Mouse (Mus musculus): ENCODE data around the gene C1rb.
"Not testable (repeated sequence)": the region's sequence is repeated elsewhere in the genome, so short reads cannot be mapped to it uniquely, and the experiment has no call there.

The C1rb gene

DNA sequence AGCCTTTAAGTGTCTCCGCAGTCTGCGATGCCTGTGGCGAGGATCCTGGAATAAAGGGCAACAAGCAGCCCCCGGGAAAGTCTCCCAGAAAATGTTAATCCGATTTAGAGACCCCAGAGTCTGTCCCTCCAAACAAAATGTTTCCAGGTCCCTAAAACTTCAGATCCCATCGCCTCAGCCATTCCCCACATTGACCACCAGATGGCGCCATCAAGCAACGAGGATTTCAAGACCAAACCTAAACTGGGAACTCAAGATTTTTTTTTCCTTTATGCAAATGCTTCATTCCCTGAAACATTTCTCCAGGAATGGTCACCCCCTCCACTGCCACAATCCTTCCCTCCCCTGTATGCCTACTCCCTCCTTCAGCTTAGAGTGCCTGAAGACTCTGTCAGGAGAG is at the start of gene C1rb:
C1rb (plus strand) TSS at position 269 of the 400 bp plus-strand sequence.
- DNase-seq (ENCODE audit: low spot score) = peak; percentile 36

DNA sequence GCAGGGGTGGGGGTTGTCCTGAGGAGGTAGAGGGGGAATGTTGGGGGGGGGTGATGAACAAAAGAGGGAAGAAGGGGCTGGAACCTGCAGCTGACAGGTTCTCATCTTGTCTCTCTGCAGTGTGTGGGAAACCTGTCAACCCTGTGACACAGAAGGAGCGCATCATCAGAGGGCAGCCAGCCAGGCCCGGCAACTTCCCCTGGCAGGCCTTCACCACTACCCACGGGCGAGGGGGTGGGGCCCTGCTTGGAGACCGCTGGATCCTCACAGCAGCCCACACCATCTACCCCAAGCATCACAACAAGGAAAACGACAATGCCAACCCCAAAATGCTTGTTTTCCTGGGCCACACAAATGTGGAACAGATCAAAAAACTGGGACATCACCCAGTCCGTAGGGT is 48.0 kb upstream of the C1rb start:
- DNase-seq (ENCODE audit: low spot score) = not testable (repeated sequence)

DNA sequence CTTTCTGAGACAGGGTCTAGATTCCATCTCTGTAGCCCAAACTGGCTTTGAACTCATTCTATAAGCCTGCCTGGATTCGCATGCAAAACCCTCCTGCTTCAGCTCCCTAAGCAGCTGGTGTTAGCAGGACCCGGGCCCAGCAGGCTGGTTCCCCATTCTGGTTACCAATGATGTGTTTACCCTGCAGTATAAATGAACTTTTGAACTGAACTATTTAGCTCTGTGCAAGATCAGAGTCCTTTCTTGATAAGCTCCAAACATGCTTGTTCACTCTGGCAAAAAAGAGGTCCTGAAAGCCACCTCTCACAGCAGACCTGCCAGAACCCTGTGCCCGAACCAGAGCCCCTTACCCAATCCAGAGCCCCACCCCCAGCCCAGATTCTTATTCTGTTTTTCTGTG is 42.2 kb upstream of the C1rb start:
- no peak for DNase-seq (ENCODE audit: low spot score)

DNA sequence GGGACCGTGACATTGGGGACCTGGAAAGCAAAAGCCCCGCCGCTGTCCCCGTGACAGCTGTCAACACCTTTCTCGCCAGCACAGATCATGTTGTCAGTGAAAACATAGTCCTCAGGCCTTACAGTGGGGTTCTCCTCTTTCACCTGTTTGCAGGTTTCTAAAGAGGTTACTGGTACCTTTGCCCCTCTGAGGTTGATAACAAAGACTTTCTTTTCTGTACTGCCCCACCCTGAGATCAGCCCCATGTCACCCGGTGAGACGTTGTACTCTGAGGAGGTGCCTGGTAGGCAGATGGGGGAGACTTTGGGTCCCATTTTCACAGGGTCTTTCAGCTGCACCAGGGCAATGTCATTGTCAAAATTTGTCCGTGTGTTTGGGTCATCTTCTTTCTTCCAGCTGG is 39.0 kb upstream of the C1rb start:
- no peak for DNase-seq (ENCODE audit: low spot score)

DNA sequence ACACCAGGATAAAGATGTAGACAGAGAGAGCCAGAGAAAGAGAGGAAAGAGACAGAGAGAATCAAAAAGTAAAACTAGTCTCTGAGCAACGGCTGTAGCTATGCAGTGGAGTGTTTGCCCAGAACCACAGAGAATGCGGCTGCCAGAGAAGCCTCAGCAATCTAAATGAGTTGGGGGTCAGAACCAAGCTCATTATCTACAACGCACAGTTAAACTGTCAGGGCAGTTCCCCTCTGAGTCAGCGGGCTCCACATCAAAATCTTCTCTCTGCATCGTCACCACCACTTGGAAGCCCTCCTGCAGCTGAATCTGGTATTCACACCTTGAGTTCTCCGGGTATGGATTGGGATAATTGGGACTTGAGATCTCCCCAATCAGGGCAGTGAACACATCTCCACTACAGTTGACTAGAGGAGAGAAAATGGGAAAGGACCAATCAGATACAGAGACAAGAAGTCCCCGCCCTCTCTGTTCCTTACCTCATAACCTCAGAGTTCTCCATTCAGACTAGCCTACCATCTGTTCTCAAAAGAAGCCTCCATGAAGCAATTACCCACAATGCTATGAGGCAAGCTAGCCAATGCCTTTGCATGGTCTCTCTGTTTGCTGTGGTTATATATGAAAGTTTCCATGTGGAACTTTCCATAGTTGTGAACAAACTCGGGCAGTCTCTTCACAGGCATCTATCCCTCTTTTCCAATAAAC is 33.8 kb upstream of the C1rb start:
- DNase-seq (ENCODE audit: low spot score) = not testable (repeated sequence)

DNA sequence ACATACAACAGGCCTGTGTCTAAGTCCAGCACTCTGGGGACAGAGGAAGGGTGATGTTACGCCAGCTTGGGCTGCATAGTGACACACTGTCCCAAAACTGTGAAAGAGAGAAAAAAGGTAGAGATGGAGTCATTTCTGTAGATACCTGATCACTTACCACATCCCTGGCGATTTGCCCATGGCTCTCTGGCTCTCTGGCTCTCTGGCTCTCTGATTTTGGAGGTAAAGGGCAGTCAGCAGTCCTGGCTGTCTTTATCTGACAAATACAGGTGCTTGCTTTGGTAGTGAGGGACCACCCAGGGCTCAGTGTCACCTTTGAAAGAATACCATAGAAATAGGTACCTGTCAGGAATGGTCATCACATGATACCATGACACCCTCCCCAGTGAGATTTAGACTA is 28.9 kb upstream of the C1rb start:
- DNase-seq (ENCODE audit: low spot score) = not testable (repeated sequence)

DNA sequence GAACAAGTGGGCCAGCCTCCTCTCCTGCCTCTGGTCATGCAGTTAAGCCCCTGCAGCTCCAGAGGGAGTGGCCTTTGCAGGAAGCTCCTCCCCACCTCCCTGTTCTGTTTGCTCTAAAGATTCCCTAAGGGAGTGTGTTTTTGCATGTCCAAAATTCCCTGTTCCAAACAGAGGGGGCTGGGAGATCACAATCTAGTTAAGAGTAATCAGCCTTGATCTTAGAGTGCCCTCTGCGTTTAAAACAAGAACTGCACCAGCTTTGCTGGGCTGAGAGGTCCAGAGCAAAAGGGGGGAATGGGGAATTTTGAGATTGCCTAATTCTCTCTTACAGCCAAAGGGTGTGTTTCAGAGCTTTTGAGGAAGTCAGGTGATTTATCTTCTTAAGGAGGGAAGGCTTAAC is 27.8 kb upstream of the C1rb start, which contains the start of gene C1s1:
C1s1 (minus strand) TSS at position 76 of the 400 bp plus-strand sequence.
- not testable (repeated sequence) for DNase-seq (ENCODE audit: low spot score)

DNA sequence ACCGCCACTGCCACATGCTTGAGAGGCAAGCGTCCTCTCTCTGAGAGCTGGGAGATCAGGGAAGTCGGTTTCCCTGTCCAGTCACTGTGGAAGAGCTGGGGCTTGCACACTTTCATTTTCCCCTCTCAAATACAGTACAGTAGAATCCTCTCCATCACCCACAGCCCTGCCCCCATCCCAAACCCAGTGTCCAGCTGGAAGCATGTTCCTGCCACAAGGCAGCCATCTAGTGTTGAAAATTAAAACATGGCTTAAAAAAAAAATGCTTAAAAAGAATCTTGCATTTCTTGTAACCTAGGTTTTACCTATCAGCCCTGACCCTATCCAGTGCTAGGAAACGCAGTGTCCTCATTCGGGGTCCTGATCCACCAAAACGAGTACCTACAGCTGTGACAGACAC is 25.6 kb upstream of the C1rb start:
- no peak for DNase-seq (ENCODE audit: low spot score)

DNA sequence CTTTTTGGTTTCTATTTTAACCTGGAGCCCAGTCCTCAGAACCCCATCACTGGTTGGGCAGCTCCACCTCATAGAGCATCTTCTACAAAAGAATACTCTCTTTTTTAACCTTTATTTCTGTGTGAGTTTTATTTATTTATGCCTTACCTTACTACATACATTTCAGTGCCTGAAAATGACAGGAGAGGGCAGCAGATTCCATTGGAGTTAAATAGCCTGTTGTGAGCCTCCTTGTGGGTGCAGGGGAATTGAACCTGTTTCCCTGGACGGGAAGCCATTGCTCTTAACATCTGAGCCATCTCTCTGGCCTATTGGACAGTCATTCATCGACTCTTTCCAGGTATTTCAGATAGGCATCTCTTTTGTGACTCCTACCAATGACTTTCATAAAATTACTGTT is 24.7 kb upstream of the C1rb start:
- DNase-seq (ENCODE audit: low spot score) = no peak

DNA sequence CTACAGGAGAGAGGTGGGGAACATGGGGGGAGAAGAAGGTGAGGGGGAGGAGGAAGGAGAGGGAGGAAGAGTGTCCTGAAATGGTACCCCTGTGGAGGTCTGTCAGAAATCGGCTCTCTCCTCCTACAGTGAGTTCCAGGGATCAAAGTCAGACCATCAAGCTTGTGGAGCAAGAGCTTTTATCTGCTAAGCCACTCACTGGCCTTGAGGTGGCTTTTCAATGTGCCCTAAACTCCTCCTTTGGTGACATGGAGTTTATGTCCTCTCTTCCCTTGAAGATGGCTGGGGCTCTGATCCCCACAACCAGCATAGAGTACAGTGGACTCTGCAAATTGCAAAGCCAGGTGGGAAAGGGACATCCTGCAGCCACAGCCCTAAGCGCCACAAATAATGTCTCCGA is 22.1 kb upstream of the C1rb start:
- DNase-seq (ENCODE audit: low spot score) = not testable (repeated sequence)

DNA sequence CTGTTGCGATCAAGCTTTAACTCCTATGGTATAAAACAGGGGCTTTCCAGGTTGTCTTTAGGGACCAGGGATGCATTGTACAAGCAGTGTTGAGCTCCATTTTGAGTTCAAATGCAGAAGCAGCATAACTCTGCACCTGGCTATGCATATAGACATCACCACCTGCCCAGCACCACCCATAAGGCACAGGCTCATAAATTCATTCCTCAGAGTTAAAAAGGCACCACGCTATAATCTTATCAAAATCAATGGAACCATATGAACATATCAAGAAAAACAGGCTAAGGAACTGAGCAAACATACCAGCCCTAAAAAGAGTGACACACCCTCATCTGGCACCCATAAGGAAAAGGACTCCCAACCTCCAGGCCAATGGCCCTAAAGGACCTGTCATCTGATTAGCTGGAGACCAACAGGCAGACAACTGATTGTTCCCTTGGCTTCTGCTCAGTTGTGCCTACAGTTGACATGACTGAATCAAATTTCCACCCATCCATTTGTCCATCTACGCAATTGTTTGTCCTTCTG is 21.0 kb upstream of the C1rb start:
- DNase-seq (ENCODE audit: low spot score) = no peak

DNA sequence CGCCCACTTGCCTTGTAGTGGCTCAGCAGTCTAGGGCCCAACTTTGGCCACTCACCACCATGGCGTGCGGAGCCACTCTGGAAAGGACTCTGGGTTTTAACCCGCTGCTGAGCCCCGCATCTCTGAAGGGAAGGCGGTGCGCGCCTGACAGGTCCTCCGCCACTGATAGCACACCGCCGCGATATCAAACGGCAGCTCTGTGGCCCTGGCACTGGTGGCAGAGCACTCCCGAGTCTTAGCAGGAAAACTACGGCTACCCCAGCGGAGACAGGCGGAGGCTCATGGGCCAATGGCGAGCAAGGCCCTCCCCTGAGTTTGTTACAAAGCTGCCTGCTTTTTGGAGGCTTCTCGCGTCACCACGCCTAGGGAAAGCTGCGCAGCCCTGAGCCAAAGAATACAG is 17.3 kb upstream of the C1rb start:
- DNase-seq (ENCODE audit: low spot score) = no peak

DNA sequence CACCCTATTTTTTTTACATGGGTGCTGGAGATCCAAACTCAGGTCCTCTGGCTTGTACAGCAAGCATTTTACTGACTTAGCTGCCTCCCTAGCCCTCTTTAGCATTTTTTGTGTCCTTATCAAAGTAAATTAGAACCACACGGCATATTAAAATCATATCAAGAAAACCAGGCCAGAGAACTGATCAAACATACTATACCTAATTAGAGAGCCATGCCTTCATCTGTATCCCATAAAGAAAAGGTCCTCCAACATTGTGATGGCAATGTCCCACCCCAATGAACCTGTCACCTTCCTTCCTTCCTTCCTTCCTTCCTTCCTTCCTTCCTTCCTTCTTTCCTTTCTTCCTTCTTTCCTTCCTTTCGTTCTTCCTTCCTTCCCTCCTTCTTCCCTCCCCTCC is 14.1 kb upstream of the C1rb start:
- DNase-seq (ENCODE audit: low spot score) = not testable (repeated sequence)

DNA sequence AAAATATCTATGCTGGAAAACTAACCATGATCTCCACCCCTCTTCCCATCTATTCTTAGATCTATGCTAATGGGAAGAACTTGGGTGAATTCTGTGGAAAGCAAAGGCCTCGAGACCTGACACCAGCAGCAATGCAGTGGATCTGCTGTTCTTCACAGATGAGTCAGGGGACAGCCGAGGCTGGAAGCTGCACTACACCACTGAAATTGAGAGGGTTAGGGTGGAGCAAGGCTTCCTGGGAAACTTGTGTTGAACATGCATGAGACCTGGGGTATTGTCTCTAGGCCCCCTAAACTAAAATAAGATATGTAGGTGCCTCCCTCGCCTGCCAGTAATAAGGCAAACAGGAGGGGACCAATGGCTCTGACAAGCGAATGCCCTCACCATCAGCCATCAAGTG is 8.9 kb upstream of the C1rb start:
- DNase-seq (ENCODE audit: low spot score) = not testable (repeated sequence)

DNA sequence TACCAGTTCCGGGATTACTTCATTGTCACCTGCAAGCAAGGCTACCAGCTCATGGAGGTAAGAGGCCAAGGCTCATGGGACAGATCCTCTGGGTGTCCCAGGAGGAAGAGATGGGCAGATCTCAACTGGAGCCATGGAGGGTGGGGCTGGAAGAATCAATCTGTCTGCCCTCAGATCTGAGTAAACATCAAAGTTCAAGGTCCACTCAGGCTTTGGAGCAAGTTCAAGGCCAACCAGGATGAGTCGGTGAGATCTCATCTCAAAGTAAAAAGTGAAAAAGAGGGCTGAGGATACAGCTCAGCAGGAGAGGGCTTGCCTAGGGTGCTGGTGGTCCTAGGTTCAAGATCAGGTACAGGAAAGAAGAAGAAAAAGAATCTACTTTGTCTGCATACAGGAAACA is 8.5 kb upstream of the C1rb start:
- not testable (repeated sequence) for DNase-seq (ENCODE audit: low spot score)

DNA sequence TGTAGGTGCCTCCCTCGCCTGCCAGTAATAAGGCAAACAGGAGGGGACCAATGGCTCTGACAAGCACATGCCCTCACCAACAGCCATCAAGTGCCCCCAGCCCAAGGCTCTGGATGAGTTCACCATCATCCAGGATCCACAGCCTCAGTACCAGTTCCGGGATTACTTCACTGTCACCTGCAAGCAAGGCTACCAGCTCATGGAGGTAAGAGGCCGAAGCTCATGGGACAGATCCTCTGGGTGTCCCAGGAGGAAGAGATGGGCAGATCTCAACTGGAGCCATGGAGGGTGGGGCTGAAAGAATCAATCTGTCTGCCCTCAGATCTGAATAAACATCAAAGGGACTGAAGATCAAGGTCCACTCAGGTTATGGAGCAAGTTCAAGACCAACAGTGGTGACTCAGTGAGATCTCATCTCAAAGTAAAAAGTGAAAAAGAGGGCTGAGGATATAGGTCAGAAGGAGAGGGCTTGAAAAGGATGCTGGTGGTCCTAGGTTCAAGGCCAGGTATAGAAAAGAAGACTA is 5.1 kb downstream of the C1rb start:
- not testable (repeated sequence) for DNase-seq (ENCODE audit: low spot score)

DNA sequence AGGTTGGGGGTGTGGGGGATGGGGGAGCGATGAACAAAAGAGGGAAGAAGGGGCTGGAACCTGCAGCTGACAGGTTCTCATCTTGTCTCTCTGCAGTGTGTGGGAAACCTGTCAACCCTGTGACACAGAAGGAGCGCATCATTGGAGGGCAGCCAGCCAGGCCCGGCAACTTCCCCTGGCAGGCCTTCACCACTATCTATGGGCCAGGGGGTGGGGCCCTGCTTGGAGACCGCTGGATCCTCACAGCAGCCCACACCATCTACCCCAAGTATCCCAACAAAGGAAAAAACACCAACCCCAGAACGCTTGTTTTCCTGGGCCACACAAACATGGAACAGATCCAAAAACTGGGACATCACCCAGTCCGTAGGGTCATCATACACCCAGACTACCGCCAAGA is 10.1 kb downstream of the C1rb start:
- DNase-seq (ENCODE audit: low spot score) = not testable (repeated sequence)

DNA sequence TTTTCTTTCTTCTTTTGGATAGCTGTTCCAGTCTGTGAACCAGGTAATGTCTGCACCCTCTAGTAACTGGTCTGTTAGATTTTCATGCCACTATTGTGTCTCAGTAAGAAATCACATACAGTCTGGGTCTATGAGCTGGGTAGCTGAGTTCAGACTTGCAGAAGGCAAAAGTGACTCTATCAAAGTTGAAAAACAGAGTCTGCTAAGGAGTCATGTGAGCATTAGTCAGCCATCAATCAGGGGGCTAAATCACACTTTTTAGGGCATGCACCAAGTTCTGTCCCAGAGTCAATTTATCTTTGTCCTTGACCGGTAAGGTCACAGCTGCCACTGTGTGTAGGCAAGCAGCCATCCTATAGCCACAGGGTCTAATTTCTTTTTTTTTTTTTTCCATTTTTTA is 12.1 kb downstream of the C1rb start:
- DNase-seq (ENCODE audit: low spot score) = no peak

DNA sequence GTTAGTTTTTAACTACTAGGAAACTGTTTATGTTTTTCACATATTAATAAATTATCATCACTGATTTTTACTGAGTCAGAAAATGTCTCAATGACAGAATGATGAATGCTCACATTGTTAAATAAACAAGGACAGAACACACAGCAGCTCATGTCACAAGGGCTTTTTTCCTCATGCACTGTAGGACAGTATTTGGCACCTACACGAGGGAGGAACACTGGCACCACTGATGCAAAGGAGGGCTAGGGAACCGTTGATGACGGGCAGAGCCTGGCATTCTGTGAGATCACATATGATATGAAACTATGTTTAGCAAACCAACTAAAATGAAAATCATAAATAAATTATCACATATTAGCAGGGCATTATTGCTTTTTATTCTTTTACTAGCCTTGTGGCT is 14.8 kb downstream of the C1rb start:
- no peak for DNase-seq (ENCODE audit: low spot score)

DNA sequence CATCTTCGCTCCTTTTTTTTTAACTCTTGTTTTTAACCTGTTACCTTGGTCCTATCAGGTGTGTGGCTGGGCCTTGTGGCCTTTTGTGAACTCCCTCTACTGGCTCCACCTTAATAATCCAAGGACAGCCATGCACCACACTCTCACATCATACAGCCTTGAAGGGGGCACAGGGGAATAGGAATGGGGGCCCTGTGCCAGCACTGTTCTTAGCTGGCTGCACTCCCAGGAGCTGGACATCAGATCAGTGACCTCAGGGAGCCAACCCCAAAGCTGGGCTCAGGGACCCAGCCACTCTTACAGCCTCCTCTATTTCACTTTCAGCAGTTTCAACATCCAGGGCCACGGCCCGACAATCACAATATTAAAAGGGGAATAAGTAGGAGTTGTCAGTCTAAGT is 15.7 kb downstream of the C1rb start:
- no peak for DNase-seq (ENCODE audit: low spot score)

DNA sequence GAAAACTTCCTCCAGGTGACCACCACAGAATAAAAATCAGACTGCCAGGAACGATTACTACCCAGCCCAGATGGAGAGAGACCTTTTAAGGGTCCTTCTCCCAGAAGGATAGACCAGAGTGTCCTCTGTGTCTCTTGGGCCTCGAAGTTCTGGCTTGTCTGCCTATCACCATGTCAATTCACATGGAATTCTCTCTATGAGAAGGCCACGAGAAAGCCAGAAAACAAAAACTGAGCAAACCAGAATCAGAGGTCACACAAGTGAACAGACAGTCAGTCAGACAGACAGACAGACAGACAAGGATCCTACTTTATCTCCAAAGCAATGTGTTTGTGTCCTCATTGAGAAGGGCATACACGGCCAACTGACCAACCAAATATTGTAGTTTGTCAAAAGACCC is 16.2 kb downstream of the C1rb start:
- DNase-seq (ENCODE audit: low spot score) = no peak

DNA sequence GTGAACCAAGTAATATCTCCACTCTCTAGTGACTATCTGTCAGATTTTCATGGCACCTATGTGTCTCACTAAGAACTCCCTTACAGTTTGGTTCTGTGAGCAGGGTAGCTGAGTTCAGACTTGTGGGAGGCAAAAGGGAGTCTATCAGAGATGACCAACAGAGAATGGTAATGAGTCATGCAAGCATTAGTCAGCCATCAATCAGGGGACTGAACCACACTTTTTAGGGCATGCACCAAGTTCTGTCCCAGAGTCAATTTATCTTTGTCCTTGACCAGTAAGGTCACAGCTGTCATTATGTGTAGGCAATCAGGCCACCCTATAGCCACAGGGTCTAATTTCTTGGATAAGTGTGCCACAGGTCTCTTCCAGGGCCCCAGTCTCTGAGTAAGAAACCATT is 18.7 kb downstream of the C1rb start:
- no peak for DNase-seq (ENCODE audit: low spot score)

DNA sequence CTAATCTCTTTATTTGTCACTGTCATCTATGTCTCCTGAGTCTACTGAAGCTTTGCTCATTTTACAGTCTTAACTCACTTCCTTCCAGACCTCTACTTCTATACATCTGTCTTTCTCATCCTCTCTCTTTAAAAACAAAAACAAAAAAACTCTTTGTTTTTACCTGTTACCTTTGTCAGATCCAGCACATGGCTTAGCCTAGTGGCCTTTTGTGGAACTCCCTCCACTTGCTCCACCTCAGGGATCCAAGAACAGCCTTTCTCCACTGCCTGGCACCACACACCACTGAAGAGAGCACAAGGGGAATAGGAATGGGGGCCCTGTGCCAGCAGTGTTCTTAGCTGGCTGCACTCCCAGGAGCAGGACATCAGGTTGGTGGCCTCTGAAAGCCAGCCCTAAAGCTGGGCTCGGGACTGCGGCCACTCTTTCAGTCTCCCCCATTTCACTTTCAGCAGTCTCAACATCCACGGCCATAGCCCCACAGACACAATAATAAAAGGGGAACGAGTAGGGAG is 22.1 kb downstream of the C1rb start:
- DNase-seq (ENCODE audit: low spot score) = no peak

DNA sequence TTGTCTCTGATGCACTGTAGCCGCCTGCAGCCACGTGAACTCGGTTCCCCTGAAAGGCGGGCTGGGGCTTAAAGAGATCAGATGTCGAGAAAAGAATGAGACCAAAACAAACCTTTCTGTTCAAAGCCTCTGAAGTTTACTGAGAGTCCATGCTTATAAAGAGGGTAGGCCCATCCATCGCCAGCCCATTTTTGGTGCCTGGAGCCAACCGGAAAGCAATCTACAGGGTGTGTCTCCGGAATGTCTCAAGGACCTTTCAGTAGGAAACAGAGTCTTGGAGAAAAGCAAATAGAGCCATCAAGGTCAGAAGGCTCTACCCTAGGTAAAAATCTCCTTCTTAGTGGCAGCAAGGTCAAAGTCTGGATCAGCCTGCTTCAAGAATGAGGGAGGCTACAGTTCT is 23.0 kb downstream of the C1rb start:
- DNase-seq (ENCODE audit: low spot score) = no peak
